Mouse (Mus musculus): ENCODE measurements around the gene Pin1rt1. TPM values are rescaled to one million over a fixed set of nuclear protein-coding genes. Genes with fewer than 3 reads are reported as not detected.
A peak's percentile ranks its signal among the peaks of the same experiment; 100 is the strongest.

Pin1rt1 gene
- polyA plus RNA-seq, 1 experiment from 2014 or later: not detected

DNA sequence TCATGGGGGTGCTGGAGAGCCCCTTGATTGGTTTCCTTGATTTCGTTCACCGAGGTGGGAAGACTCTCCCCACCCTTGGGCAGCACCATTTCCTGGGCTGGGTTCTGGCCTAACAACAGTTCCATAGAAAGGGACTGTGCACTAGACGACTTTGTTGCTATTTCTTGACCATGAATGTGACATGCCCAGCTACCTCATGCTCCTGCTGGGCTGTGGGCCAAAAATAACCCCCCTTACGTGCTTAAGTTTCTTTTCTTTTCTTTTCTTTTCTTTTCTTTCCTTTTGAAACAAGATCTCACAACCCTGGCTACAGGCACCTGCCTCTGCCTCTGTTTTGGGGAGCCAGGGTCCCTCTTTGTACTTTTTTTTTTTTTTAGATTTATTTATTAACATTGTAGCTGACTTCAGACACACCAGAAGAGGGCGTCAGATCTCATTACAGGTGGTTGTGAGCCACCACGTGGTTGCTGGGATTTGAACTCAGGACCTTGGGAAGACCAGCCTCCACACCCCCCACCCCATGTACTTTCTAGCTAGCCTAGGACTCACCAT is 6.3 kb downstream of the Pin1rt1 start:
- WGBS: 76% methylated on average over 6 of the region's 6 CpGs
- DNase-seq (ENCODE audit: low spot score): no peak
- Histone ChIP-seq H3K27ac (no peak overlapping the region), H3K4me1 (peaks cover 19% of the 10 kb centered on the region), H3K27me3 (ENCODE audit: low read depth, poor library complexity, severe bottlenecking) (peaks cover 22% of the 10 kb centered on the region), H3K4me3 (no peak overlapping the region), H3K9me3 (replicated peaks) (no peaks in the 10 kb centered on the region), H3K36me3 (no peaks in the 10 kb centered on the region)

DNA sequence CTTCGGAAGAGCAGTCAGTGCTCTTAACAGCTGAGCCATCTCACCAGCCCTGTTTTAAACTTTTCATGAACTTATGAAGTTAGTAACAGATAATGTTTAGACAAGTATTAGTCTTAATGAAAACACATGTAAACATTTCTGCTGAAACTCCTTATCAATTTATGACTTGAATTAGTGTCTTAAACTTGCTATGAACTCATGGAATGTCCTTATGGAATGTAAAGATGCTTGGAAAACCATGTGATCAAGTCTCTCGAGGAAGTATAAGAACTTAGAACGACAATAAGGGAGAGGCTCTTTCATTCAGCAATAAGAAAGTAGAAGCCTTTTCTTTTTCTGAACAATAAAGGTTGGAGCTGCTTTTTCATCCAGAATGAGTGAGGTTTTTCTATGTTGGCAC is 11.8 kb downstream of the Pin1rt1 start:
- Histone ChIP-seq H3K36me3 (peaks cover 4% of the 10 kb centered on the region; the same call in 1 of the 2 replicates), H3K27me3 (ENCODE audit: low read depth, poor library complexity, severe bottlenecking) (no peaks in the 10 kb centered on the region), H3K9me3 (replicated peaks) (no peaks in the 10 kb centered on the region), H3K4me3 (no peak overlapping the region), H3K27ac (no peak overlapping the region), H3K4me1 (no peaks in the 10 kb centered on the region)
- no peak for DNase-seq (ENCODE audit: low spot score)
- WGBS: 91% methylated on average over 3 of the region's 3 CpGs

DNA sequence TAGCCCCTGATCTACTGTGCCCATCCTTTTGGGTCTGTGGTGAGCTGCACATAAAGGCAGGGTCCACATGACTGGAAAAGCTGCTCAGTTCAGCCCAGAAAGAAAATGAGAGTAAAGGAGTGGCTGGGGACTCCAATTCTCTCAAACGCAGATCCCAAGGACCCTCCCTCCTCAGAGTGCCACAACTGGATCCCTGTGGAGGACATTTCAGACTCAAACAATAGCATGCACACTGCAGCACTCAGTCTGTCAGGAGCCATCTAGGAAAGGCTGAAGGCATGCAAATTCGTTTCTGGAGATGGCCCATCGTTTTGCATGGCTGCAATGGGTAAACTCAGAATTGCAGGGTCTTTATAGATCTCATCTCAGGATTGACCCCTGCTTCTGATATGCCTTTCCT is 13.0 kb downstream of the Pin1rt1 start:
- 87% methylated on average over 3 of the region's 3 CpGs for WGBS
- no peak for DNase-seq (ENCODE audit: low spot score)
- Histone ChIP-seq H3K27ac (no peak overlapping the region), H3K36me3 (peaks cover 4% of the 10 kb centered on the region; the same call in 1 of the 2 replicates), H3K4me1 (no peaks in the 10 kb centered on the region), H3K27me3 (ENCODE audit: low read depth, poor library complexity, severe bottlenecking) (no peaks in the 10 kb centered on the region), H3K4me3 (no peak overlapping the region), H3K9me3 (replicated peaks) (no peaks in the 10 kb centered on the region)

DNA sequence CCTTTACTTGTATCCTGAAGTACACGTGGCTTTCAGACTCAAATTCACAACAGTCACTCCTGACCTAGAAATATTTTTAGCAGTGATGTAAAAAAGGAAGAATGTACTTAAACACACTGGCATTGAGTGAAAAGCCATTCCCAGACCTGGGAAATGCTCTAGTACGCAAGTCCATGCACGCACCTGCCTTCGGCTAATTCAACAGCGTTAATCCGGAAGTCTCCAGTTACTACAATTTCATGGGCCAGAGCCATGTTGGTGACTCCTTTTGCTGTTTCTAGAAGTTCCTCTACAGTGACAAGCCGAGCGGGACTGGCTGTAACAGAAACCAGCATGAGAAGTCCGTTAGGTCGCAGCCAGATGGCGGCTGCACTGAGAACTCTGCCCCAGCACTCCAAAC is 16.5 kb downstream of the Pin1rt1 start:
- H3K9me3 ChIP-seq (replicated peaks): no peaks in the 10 kb centered on the region
- peaks cover 3% of the 10 kb centered on the region; the same call in 1 of the 2 replicates for H3K36me3 ChIP-seq
- H3K27me3 ChIP-seq (ENCODE audit: low read depth, poor library complexity, severe bottlenecking): no peaks in the 10 kb centered on the region
- no peak for DNase-seq (ENCODE audit: low spot score)
- WGBS: 85% methylated on average over 11 of the region's 11 CpGs
- no peak overlapping the region for H3K4me3 ChIP-seq
- no peaks in the 10 kb centered on the region for H3K4me1 ChIP-seq
- no peak overlapping the region for H3K27ac ChIP-seq

DNA sequence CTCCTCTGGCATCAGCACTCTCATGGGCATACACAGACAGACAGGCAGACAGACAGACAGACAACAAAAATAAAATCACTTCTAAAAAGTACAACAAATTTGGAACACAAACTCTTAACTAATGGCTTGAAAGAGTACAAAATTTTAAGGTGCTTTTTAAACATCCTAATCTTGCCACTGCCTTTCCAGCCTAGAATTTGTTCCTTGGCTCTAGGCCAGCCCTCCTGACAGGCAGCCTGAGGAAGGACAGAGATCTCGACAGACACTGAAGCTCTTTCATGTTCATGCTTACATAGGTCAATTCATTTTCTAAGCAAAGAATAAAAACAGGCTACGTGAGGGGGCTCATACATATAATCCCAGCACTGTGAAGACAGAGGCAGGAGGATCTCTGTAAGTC is 23.6 kb downstream of the Pin1rt1 start:
- H3K36me3 ChIP-seq: no peaks in the 10 kb centered on the region
- no peaks in the 10 kb centered on the region for H3K4me1 ChIP-seq
- H3K27ac ChIP-seq: no peak overlapping the region
- no peaks in the 10 kb centered on the region for H3K9me3 ChIP-seq (replicated peaks)
- no peak overlapping the region for H3K4me3 ChIP-seq
- 88% methylated on average over 2 of the region's 2 CpGs for WGBS
- no peaks in the 10 kb centered on the region for H3K27me3 ChIP-seq (ENCODE audit: low read depth, poor library complexity, severe bottlenecking)
- no peak for DNase-seq (ENCODE audit: low spot score)

DNA sequence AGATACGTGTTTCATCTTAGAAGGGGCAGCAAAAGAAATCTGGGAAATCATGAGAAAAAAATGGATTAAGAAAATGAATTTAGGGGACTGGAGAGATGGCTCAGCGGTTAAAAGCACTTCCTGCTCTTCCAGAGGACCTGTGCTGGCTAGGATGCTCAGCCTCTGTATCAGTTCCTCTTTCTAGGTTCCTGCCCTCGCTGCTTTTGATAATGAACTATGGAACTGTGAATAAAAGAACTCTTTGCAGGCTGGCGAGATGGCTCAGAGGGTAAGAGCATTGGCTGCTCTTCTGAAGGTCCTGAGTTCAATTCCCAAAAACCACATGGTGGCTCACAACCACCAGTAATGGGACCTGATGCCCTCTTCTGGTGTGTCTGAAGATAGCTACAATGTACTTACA is 25.5 kb downstream of the Pin1rt1 start:
- DNase-seq (ENCODE audit: low spot score): no peak
- Histone ChIP-seq H3K27me3 (ENCODE audit: low read depth, poor library complexity, severe bottlenecking) (no peaks in the 10 kb centered on the region), H3K36me3 (no peaks in the 10 kb centered on the region), H3K4me1 (no peaks in the 10 kb centered on the region), H3K9me3 (replicated peaks) (no peaks in the 10 kb centered on the region), H3K4me3 (no peak overlapping the region), H3K27ac (no peak overlapping the region)
- WGBS: 88% methylated on average over 4 of the region's 4 CpGs

DNA sequence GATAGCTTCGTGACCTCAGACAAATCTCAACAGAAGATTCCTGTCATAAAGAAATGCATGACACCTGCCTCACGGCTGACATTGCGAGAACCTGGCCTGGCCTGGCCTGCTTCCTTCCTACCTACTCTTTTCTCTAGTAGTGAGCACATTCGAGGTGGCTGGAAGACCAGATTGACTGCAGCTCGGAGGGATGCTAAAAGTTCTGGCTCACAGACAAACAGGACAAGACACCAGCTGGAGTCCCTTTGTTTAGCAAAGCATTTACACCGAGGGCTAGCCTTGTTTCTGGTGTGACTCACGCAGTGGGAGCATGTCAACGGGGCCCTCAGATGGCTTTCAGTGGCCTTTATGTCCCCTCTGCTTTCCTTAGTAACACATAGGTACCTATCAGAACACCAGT is 27.5 kb downstream of the Pin1rt1 start:
- H3K27me3 ChIP-seq (ENCODE audit: low read depth, poor library complexity, severe bottlenecking): no peaks in the 10 kb centered on the region
- no peaks in the 10 kb centered on the region for H3K9me3 ChIP-seq (replicated peaks)
- 86% methylated on average over 8 of the region's 8 CpGs for WGBS
- H3K36me3 ChIP-seq: peaks cover 7% of the 10 kb centered on the region
- H3K4me1 ChIP-seq: no peaks in the 10 kb centered on the region
- H3K4me3 ChIP-seq: no peak overlapping the region
- no peak overlapping the region for H3K27ac ChIP-seq
- no peak for DNase-seq (ENCODE audit: low spot score)

DNA sequence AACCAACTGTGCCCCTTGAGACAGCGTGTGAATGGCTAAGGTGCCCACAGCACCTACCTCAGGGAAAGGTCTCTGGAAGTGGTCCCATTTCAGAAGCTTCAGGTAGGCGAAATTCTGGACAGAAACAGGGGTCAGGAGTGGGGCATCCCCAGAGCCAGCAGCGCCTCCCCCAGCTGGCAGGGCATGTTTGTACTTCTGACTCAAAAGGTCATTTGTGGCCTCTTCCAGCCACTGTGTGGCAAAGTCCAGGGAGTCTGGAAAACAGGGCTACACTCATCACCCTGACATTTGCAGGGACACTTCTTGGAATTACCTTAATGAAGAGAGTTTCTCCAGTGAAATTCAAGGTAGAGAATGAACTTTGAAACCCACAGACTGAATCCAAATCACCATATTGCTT is 27.9 kb downstream of the Pin1rt1 start:
- Histone ChIP-seq H3K4me3 (no peak overlapping the region), H3K27ac (no peak overlapping the region), H3K27me3 (ENCODE audit: low read depth, poor library complexity, severe bottlenecking) (no peaks in the 10 kb centered on the region), H3K4me1 (no peaks in the 10 kb centered on the region), H3K36me3 (peaks cover 10% of the 10 kb centered on the region), H3K9me3 (replicated peaks) (no peaks in the 10 kb centered on the region)
- DNase-seq (ENCODE audit: low spot score): no peak
- WGBS: 84% methylated on average over 3 of the region's 3 CpGs

DNA sequence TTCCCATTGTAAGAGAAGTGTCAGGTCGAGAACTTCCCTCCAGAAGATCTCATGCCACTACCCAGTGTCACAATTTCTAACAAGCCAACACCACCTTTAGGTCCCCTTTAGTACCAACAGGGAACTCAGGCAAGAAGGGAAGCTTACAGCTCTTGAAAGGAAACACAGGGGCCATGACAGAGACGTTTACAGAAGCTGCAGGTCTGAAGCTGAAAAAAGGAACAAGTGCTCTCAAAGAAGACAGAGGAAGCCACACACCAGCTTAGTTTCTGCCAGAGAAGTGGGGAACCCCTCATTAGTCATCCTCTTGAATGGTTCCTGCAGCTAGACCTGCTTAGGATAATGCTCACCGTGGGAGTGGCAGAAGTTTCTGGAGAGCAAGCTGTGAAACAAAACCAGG is 28.9 kb downstream of the Pin1rt1 start:
- Histone ChIP-seq H3K27me3 (ENCODE audit: low read depth, poor library complexity, severe bottlenecking) (no peaks in the 10 kb centered on the region), H3K4me3 (no peak overlapping the region), H3K36me3 (peaks cover 13% of the 10 kb centered on the region), H3K4me1 (no peaks in the 10 kb centered on the region), H3K9me3 (replicated peaks) (no peaks in the 10 kb centered on the region), H3K27ac (no peak overlapping the region)
- WGBS: 75% methylated on average over 3 of the region's 3 CpGs
- DNase-seq (ENCODE audit: low spot score): no peak

DNA sequence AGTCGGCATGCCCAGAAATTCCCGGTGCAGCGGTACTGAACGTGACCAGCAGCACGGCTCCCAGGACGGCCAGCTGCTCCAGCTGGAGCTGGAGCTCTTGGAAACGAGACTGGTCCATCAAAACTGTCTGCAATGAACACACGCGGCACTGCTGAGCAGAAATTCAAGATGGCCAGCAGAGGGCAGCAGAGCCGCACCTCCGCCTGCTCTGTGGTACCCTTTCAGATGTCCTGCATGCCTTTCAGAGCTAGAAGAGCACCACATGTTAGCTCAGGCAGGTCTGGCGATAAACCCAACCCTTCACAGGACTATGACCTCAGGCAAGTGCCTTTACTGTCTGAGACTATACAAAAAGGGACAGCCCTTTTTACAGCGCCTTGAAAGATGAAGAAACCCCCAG is 30.8 kb downstream of the Pin1rt1 start:
- no peak overlapping the region for H3K4me3 ChIP-seq
- DNase-seq (ENCODE audit: low spot score): peak; percentile 91
- H3K36me3 ChIP-seq: peaks cover 18% of the 10 kb centered on the region
- H3K4me1 ChIP-seq: no peaks in the 10 kb centered on the region
- H3K27me3 ChIP-seq (ENCODE audit: low read depth, poor library complexity, severe bottlenecking): no peaks in the 10 kb centered on the region
- H3K27ac ChIP-seq: no peak overlapping the region
- no peaks in the 10 kb centered on the region for H3K9me3 ChIP-seq (replicated peaks)
- 8% methylated on average over 13 of the region's 13 CpGs for WGBS

DNA sequence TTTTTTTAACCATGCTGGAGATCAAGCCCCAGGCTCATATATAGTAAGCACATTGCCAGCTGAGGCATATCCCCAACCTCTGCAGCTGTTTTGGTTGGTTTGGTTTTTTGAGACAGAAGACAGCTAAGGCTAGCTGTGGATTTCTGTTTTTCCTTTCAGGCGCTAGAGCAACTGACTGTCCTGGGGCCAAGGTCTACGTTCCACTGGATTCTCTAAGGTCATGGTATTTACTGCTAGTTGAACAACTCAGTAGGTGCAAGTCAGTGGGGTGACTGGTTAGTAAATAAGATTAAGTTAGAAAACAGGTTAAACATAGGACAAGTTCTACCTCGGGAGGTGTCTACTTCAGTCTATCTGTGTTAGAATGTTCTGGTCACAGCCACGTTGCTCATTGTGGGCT is 31.4 kb downstream of the Pin1rt1 start:
- no peaks in the 10 kb centered on the region for H3K9me3 ChIP-seq (replicated peaks)
- H3K27ac ChIP-seq: no peak overlapping the region
- no peak overlapping the region for H3K4me3 ChIP-seq
- DNase-seq (ENCODE audit: low spot score): no peak
- WGBS: 90% methylated on average over 4 of the region's 4 CpGs
- H3K4me1 ChIP-seq: no peaks in the 10 kb centered on the region; the same call in 1 of the 2 replicates
- peaks cover 18% of the 10 kb centered on the region for H3K36me3 ChIP-seq
- H3K27me3 ChIP-seq (ENCODE audit: low read depth, poor library complexity, severe bottlenecking): no peaks in the 10 kb centered on the region

DNA sequence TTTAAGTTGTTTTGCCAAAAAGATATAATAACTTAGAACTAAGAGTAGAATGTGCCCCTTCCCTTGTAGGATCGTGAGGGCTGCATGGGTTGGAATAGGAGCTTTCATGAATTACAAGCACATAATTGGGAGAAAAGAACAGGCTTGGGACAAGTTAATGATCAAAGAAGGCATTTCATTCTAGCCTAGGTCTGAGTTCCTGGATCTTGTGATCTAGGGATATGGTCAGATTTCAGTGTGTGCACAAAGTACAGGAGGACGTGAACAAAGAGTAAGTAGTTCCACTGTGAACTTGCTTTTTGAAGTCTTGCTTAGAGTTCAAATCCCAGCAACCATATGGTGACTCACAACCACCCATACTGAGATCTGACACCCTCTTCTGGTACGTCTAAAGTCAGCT is 38.9 kb downstream of the Pin1rt1 start:
- H3K27ac ChIP-seq: no peak overlapping the region

DNA sequence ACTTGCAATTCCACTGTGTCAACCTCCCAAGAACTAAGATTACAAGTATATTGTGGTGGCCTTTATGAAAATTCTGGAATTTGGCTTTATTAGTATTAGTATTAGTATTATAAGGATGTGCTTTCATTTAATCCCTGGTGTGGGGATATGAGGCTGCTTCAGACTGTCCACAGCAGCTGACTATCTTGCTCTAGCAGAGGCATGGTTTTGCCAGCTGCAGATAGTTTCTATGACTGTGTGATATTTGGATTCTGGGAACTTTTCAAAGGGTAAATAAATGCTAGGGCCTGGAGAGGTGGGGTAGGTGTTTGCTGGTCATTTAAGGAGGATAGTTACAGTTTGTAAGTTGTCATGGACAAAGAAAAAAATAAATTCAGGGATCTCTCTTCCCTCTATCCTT is 44.5 kb downstream of the Pin1rt1 start:
- Histone ChIP-seq H3K27ac (no peak overlapping the region), H3K4me1 (peaks cover 4% of the 10 kb centered on the region; the same call in 1 of the 2 replicates), H3K36me3 (peaks cover 8% of the 10 kb centered on the region; the same call in 1 of the 2 replicates), H3K9me3 (replicated peaks) (no peaks in the 10 kb centered on the region), H3K4me3 (no peak overlapping the region), H3K27me3 (ENCODE audit: low read depth, poor library complexity, severe bottlenecking) (no peaks in the 10 kb centered on the region)
- no peak for DNase-seq (ENCODE audit: low spot score)

More for the DNA sequence above, 38.9 kb downstream of the Pin1rt1 start:
- Histone ChIP-seq H3K4me3 (no peak overlapping the region), H3K4me1 (peaks cover 7% of the 10 kb centered on the region), H3K36me3 (0 out of 2 replicates have a peak, but pooled peaks cover 5% of the 10 kb centered on the region), H3K27me3 (ENCODE audit: low read depth, poor library complexity, severe bottlenecking) (no peaks in the 10 kb centered on the region), H3K9me3 (replicated peaks) (no peaks in the 10 kb centered on the region)
- no peak for DNase-seq (ENCODE audit: low spot score)
- 85% methylated on average over 3 of the region's 3 CpGs for WGBS

Data from limb, embryonic 10.5 days (tissue).